Mouse (Mus musculus): ENCODE data around the gene Nudt8.
"Not testable (repeated sequence)": the region's sequence is repeated elsewhere in the genome, so short reads cannot be mapped to it uniquely, and the experiment has no call there.

Gene Nudt8

GRCm38 (mm10) chr19:4000119-4000900 is at the start of gene Nudt8, which contains the start of gene Gm49405:
Nudt8 (plus strand) TSS chr19:4000580.
Gm49405 (plus strand) TSS chr19:4000626.
- peak; percentile 92 for DNase-seq (ENCODE audit: low spot score)

GRCm38 (mm10) chr19:3951461-3951860 is 48.9 kb upstream of the Nudt8 start:
- DNase-seq (ENCODE audit: low spot score) = no peak

- DNase-seq (ENCODE audit: low spot score) = no peak
Observed at GRCm38 (mm10) chr19:3952099-3952498, 48.3 kb upstream of the Nudt8 start.

- DNase-seq (ENCODE audit: low spot score) = no peak
Observed at GRCm38 (mm10) chr19:3955033-3955432, 45.3 kb upstream of the Nudt8 start.

- DNase-seq (ENCODE audit: low spot score) = no peak
Observed at GRCm38 (mm10) chr19:3955804-3956203, 44.6 kb upstream of the Nudt8 start.

- DNase-seq (ENCODE audit: low spot score) = not testable (repeated sequence)
Observed at GRCm38 (mm10) chr19:3957296-3958036, 42.9 kb upstream of the Nudt8 start.

- DNase-seq (ENCODE audit: low spot score) = no peak
Observed at GRCm38 (mm10) chr19:3958470-3958869, 41.9 kb upstream of the Nudt8 start, which contains the start of gene Aldh3b3. Aldh3b3 (plus strand) TSS chr19:3958645.

- no peak for DNase-seq (ENCODE audit: low spot score)
Observed at GRCm38 (mm10) chr19:3959030-3959429, 41.4 kb upstream of the Nudt8 start.

GRCm38 (mm10) chr19:3960211-3960610 is 40.2 kb upstream of the Nudt8 start:
- no peak for DNase-seq (ENCODE audit: low spot score)

GRCm38 (mm10) chr19:3961805-3962204 is 38.6 kb upstream of the Nudt8 start:
- not testable (repeated sequence) for DNase-seq (ENCODE audit: low spot score)

- DNase-seq (ENCODE audit: low spot score) = no peak
Observed at GRCm38 (mm10) chr19:3962469-3962868, 37.9 kb upstream of the Nudt8 start.

- DNase-seq (ENCODE audit: low spot score) = no peak
Observed at GRCm38 (mm10) chr19:3964030-3964429, 36.4 kb upstream of the Nudt8 start.

- DNase-seq (ENCODE audit: low spot score) = no peak
Observed at GRCm38 (mm10) chr19:3966330-3967075, 33.9 kb upstream of the Nudt8 start.

- no peak for DNase-seq (ENCODE audit: low spot score)
Observed at GRCm38 (mm10) chr19:3967258-3967657, 33.1 kb upstream of the Nudt8 start.

GRCm38 (mm10) chr19:3972229-3972628 is 28.2 kb upstream of the Nudt8 start, which contains the start of gene Aldh3b2:
Aldh3b2 (plus strand) TSS chr19:3972328.
- DNase-seq (ENCODE audit: low spot score) = no peak

- not testable (repeated sequence) for DNase-seq (ENCODE audit: low spot score)
Observed at GRCm38 (mm10) chr19:3974608-3975007, 25.8 kb upstream of the Nudt8 start.

- DNase-seq (ENCODE audit: low spot score) = no peak
Observed at GRCm38 (mm10) chr19:3975866-3976265, 24.5 kb upstream of the Nudt8 start.

GRCm38 (mm10) chr19:3980309-3980708 is 20.1 kb upstream of the Nudt8 start:
- peak; percentile 75 for DNase-seq (ENCODE audit: low spot score)

GRCm38 (mm10) chr19:3980917-3981316 is 19.5 kb upstream of the Nudt8 start:
- DNase-seq (ENCODE audit: low spot score) = no peak

GRCm38 (mm10) chr19:3983527-3984200 is 16.7 kb upstream of the Nudt8 start:
- no peak for DNase-seq (ENCODE audit: low spot score)

- DNase-seq (ENCODE audit: low spot score) = no peak
Observed at GRCm38 (mm10) chr19:3985261-3985681, 15.1 kb upstream of the Nudt8 start.

- DNase-seq (ENCODE audit: low spot score) = peak; percentile 73
Observed at GRCm38 (mm10) chr19:3986334-3986733, 14.0 kb upstream of the Nudt8 start, which contains the start of gene Acy3. Acy3 (plus strand) TSS chr19:3986570.
